Mouse (Mus musculus): ENCODE measurements around the gene Glb1l2.

- TF ChIP-seq POLR2A (IDR thresholded peaks at IDR 0.05; ENCODE audit: borderline replicate concordance, low read depth, low read length) (no peak), CTCF (IDR thresholded peaks at IDR 0.05; ENCODE audit: low read depth, low read length) (no peak)
Measured at GRCm38 (mm10) chr9:26804321-26804720, 1.9 kb downstream of the Glb1l2 start.

All from bone marrow macrophage, adult 2 months (primary cell).